Mouse (Mus musculus) liver, adult 2 months (tissue): ENCODE measurements around the gene Hsd17b11.

Source experiments
- CTCF ChIP-seq: fragments of 200-500 bp; IDR thresholded peaks from 2 replicates; pipeline ENCODE4 v1.5.1; 2011; ENCODE audit warnings: low read depth, low read length, control low read depth
- POLR2A ChIP-seq: fragments of 200-500 bp; IDR thresholded peaks from 2 replicates; pipeline ENCODE4 v1.6.1; 2011; ENCODE audit warnings: low read length, control low read depth; ENCODE audit not compliant: insufficient read depth; ENCODE audit errors: extremely low read depth

- TF ChIP-seq CTCF = no peak
- no peak for TF ChIP-seq POLR2A
These were observed 14.1 kb upstream of the Hsd17b11 start for GRCm38 (mm10) chr5:104035824-104036223.
